Mouse (Mus musculus) ES-E14 (cell line): Measurements from ENCODE around the gene Mrps12. TPM values are rescaled to one million over a fixed set of nuclear protein-coding genes. Genes with fewer than 3 reads are reported as not detected.
"Not testable (repeated sequence)": the region's sequence is repeated elsewhere in the genome, so short reads cannot be mapped to it uniquely, and the experiment has no call there.

Experiments
- DNase-seq: peaks from one replicate; pipeline ENCODE4 v3.0.0-alpha.2; 2013; ENCODE audit warnings: low read depth, low spot score
- H3K27ac ChIP-seq: 2 replicates; pipeline ENCODE4 v1.5.1; 2012; ENCODE audit warnings: low read depth, mild to moderate bottlenecking, low read length, moderate library complexity, mixed read lengths; ENCODE audit not compliant: poor library complexity, insufficient read depth, severe bottlenecking
- H3K36me3 ChIP-seq: 2 replicates; pipeline ENCODE4 v1.6.1; 2012; ENCODE audit warnings: mild to moderate bottlenecking, low read length, moderate library complexity, mixed read lengths; ENCODE audit not compliant: control insufficient read depth, poor library complexity, insufficient read depth, severe bottlenecking
- H3K4me1 ChIP-seq, 2 experiments: fragments of 150-350 bp in 1 of 2; sonication (generic) in 1 of 2; 2 replicates each; pipeline ENCODE4 v1.6.1; 2012; ENCODE audit warnings: low read length in 2 of 2, mild to moderate bottlenecking in 1 of 2, mixed read lengths in 1 of 2; ENCODE audit not compliant: control insufficient read depth in 2 of 2, insufficient read depth in 2 of 2, poor library complexity in 1 of 2
- H3K4me3 ChIP-seq, 2 experiments: fragments of 150-350 bp in 1 of 2; sonication (generic) in 1 of 2; 2 replicates each; pipeline ENCODE4 v1.5.1; 2012; ENCODE audit warnings: low read length in 2 of 2, low read depth in 1 of 2, mild to moderate bottlenecking in 1 of 2, mixed read lengths in 1 of 2; ENCODE audit not compliant: insufficient read depth in 1 of 2, poor library complexity in 1 of 2, severe bottlenecking in 1 of 2
- H3K9ac ChIP-seq: 2 replicates; pipeline ENCODE4 v1.6.1; 2012; ENCODE audit warnings: low read depth, mild to moderate bottlenecking, low read length, mixed read lengths; ENCODE audit not compliant: poor library complexity, insufficient read depth, severe bottlenecking
- H3K9me3 ChIP-seq: fragments of 150-350 bp; sonication (generic); 2 replicates; pipeline ENCODE4 v1.6.1; 2012; ENCODE audit warnings: low read depth, mild to moderate bottlenecking, low read length; ENCODE audit not compliant: control insufficient read depth, insufficient read depth
- CHD2 ChIP-seq: IDR thresholded peaks from 2 replicates; pipeline ENCODE4 v1.6.1; 2014; ENCODE audit warnings: mild to moderate bottlenecking, low read depth, low read length, inconsistent platforms
- HCFC1 ChIP-seq: IDR thresholded peaks from 2 replicates; pipeline ENCODE4 v1.6.1; 2012; ENCODE audit warnings: low read length, inconsistent platforms, borderline replicate concordance; ENCODE audit not compliant: insufficient read depth
- MAFK ChIP-seq: IDR thresholded peaks from 2 replicates; pipeline ENCODE4 v1.6.1; 2014; ENCODE audit warnings: mild to moderate bottlenecking, low read depth, low read length, inconsistent platforms; ENCODE audit not compliant: insufficient read depth
- ZC3H11A ChIP-seq: IDR thresholded peaks from 2 replicates; pipeline ENCODE4 v1.6.1; 2012; ENCODE audit warnings: low read depth, mild to moderate bottlenecking, inconsistent platforms, low read length, borderline replicate concordance
- ZNF384 ChIP-seq: IDR thresholded peaks from 2 replicates; pipeline ENCODE4 v1.6.1; 2012; ENCODE audit warnings: low read depth, low read length, inconsistent platforms
- in situ Hi-C, 2 experiments: fragments of 600-800 bp; cut with MboI; formaldehyde crosslinking; loops; one replicate each; pipeline ENCODE4 v1.15.1; 2025; ENCODE audit warnings: low sequenced_read_pairs in 2 of 2, inconsistent platforms in 1 of 2; ENCODE audit not compliant: unreplicated experiment in 2 of 2
- total RNA-seq: library from RNA; depleted of rRNA; stranded (reverse); fragments of 300-350 nt; gene quantifications from 2 replicates; pipeline ENCODE4 v1.2.3, GENCODE M21; 2012

The Mrps12 gene
- total RNA-seq, 1 experiment, result 102 TPM

DNA sequence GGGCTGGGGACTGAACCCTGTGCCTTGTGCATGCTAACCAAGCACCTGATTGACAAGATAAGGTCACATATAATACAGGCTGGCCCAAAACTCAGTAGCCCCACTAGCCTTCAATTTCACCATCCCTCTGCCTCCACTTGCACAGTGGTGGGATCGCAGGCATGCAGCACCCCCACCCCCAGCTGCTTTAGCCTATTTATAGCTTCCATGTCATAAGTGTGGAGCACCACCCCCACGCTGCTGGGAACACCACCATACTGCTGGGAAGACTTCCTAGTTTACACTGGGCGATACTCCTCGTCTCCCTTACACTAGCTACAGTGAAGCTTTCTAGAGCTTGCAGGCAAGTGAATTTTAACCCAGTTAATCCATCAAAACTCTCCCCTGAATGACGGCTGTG, 27.0 kb downstream of the Mrps12 start:
- H3K4me3 ChIP-seq, result no peak overlapping the region
- H3K27ac ChIP-seq, result no peak overlapping the region
- in situ Hi-C loops, result loop anchor here in 1 of 2 experiments (5.0 kb wide), 1 partner anchor 97 kb away; no protein-coding TSS in a partner anchor

DNA sequence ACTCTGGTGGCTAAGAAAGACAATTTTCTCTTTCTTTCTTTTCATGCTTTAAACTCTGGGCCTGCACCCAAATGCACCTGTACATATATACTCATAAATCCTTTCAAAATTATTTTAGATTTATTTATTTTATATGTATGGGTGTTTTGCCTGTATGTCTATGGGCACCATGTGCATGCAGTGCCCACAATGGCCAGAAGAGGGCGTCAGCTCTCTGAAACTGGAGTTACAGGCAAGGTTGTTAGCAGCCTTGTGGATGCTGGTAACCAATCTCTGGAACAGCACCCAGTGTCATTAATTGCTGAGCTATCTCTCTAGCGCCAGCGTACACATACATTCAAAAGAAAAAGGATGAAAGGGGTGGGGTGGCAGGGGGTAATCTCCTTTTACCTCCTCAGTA, 30.7 kb downstream of the Mrps12 start:
- in situ Hi-C loops, result no loop called here
- Histone ChIP-seq H3K9me3 (no peaks in the 10 kb centered on the region), H3K4me3 (no peak overlapping the region), H3K9ac (no peak overlapping the region), H3K36me3 (no peaks in the 10 kb centered on the region), H3K4me1 (peaks cover 0 to 11% of the 10 kb centered on the region in 2 experiments; a peak in 1 of 4 replicates), H3K27ac (no peak overlapping the region)
- TF ChIP-seq ZNF384 (no peak), HCFC1 (no peak), CHD2 (no peak), MAFK (no peak), ZC3H11A (no peak)
- no peak for DNase-seq

More for the DNA sequence above, 27.0 kb downstream of the Mrps12 start:
- no peak for TF ChIP-seq ZNF384
- no peak for TF ChIP-seq CHD2
- no peak for TF ChIP-seq HCFC1
- no peak for TF ChIP-seq ZC3H11A
- TF ChIP-seq MAFK, result no peak
- DNase-seq, result no peak
- Histone ChIP-seq H3K9me3 (no peaks in the 10 kb centered on the region), H3K36me3 (no peaks in the 10 kb centered on the region), H3K9ac (no peak overlapping the region), H3K4me1 (peaks cover 2 to 13% of the 10 kb centered on the region in 2 experiments; a peak in 2 of 4 replicates)

DNA sequence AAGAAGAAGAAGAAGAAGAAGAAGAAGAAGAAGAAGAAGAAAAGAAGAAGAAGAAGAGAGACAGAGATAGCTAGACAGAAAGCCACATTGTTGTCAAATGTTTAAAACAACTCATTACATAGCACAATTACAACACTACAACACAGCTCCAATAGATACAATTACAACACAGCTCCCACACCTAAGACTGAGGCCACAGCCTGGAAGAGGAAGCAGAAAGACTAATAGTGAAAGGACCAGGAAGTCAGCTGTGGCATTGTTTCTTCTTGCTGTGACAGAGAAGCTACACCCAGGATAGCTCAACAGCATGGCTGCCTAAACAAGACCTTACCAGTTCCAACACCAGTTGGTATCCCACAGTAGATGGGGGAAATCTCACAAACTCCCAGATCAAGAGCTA, 32.2 kb downstream of the Mrps12 start:
- Histone ChIP-seq H3K27ac (no peak overlapping the region), H3K4me3 (no peak overlapping the region), H3K9ac (no peak overlapping the region), H3K4me1 (peaks cover 0 to 7% of the 10 kb centered on the region in 2 experiments; a peak in 1 of 4 replicates), H3K9me3 (no peaks in the 10 kb centered on the region), H3K36me3 (no peaks in the 10 kb centered on the region)
- in situ Hi-C loops, result no loop called here
- no peak for DNase-seq
- TF ChIP-seq HCFC1 (no peak), MAFK (no peak), ZNF384 (no peak), ZC3H11A (no peak), CHD2 (no peak)

DNA sequence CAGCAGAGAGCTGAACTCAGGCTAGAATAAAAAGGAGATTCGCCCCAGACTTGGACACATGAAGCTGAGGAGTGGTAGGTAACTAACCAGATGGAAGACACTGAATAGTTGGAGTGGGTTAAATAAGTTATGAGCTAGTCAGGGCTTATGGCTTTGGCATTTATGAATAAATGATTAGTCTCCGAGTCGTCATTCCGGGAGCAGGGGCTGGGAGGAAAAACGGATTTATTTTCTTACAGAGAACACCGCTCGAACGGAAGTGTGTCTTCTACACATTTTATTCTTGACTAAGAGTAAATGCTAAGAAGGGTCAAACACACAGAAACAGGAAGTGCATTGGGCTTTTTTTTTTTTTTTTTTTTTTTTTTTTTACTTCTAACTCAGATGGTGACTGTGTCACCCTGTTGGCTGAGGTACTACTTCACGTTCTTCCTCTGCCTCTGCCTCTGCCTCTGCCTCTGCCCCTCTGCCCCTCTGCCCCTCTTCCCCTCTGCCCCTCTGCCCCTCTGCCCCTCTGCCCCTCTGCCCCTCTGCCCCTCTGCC, 38.9 kb downstream of the Mrps12 start:
- Histone ChIP-seq H3K36me3 (peaks cover 2% of the 10 kb centered on the region; the same call in 1 of the 2 replicates), H3K9me3 (no peaks in the 10 kb centered on the region), H3K4me3 (no peak overlapping the region), H3K9ac (no peak overlapping the region), H3K27ac (no peak overlapping the region), H3K4me1 (0 out of 4 replicates have a peak, but pooled peaks cover 0 to 2% of the 10 kb centered on the region in 2 experiments)
- TF ChIP-seq ZNF384 (0 out of 2 replicates have a peak, but pooled peaks have one; percentile 47), HCFC1 (no peak)
- no peak for DNase-seq
- in situ Hi-C loops, result no loop called here

DNA sequence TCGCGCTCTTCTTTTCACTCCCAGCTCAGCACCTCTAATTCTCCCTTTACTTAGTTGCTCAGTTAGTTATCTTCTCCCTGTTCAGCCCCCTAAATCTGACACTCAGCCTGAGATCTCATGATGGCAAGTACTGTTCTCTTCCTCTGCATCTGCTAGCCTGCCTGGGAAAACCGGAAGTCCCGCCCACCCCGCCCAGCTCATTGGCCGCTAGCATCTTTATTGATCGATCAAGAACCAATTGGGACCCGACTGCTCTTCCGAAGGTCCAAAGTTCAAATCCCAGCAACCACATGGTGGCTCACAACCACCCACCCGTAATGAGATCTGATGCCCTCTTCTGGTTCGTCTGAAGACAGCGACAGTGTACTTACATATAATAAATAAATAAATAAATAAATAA, 40.3 kb downstream of the Mrps12 start:
- H3K4me3 ChIP-seq, in situ Hi-C loops, H3K4me1 ChIP-seq, H3K27ac ChIP-seq, H3K9ac ChIP-seq, H3K36me3 ChIP-seq, DNase-seq, H3K9me3 ChIP-seq: not testable (repeated sequence)
- 0 out of 2 replicates have a peak, but pooled peaks have one; percentile 38 for TF ChIP-seq CHD2
